Mouse (Mus musculus): ENCODE results near the gene Slc25a29.

Slc25a29 gene

GRCm38 (mm10) chr12:108834786-108835185, 897 bp downstream of the Slc25a29 start:
- intact Hi-C loops (cut with DNase I): loop anchor here (5.0 kb wide), 1 partner anchor 42 kb away; the partner anchor contains the start of gene Yy1

DNA sequence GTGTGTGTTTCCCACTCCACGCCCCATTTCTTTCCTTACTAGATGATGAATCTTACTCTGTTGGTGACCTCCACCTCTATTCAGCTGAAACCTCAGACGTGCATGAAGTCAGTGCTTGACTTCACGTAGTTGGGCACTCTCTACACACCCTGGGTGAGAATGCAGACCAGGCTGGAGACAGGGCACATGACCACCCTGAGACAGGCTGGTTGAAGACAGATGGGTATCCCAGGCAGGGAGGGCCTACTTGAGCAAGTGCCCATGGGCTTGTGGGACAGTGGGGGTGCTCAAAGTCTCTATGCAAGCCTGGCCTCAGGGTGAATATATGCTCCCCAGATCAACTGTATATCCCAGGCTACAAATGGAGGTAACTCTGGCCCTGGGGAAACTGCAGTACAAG, 1.3 kb downstream of the Slc25a29 start:
- intact Hi-C loops (cut with DNase I): loop anchor here (5.0 kb wide), 1 partner anchor 42 kb away; the partner anchor contains the start of gene Yy1

DNA sequence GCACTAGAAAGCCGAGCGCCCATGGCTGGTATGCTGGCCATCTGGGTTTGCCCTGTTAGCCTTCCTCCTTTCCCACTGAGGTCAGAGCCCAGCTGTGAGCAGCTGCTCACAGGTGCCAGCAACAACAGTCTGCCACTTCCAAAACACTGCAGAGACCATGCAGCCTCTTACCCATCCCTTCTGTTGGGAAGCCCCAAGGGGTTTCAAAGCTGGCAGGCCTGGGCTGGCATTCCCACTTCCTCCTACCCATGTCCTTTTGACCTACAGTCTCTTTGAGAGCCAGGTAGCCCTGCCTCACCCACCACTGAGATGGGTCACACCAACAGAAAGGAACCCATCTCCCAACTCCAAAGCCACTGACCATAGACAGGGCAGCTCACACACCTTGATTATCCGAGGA, 2.3 kb downstream of the Slc25a29 start:
- intact Hi-C loops (cut with DNase I): loop anchor here (5.0 kb wide), 1 partner anchor 41 kb away; the partner anchor contains the start of gene Yy1

DNA sequence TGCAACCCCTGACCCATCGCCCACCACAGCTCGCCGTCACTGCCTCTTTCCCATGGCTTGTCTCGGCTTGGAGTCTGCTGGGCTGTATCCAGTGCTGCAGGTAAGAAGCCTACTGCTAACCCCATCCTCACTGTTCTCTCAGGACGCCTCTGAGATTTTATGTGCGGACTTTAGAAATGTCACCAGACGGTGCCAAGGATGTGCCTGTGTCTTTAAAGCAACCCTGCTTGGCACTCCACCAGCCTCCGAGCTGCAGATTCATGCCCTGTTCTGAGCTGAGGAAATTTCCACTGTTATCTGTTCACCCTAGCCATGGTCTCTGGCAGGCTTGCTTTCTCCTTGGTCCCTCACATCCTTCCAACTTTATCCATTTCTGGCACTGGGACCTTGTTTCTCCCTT, 2.8 kb downstream of the Slc25a29 start:
- intact Hi-C loops (cut with DNase I): loop anchor here (5.0 kb wide), 1 partner anchor 41 kb away; the partner anchor contains the start of gene Yy1

DNA sequence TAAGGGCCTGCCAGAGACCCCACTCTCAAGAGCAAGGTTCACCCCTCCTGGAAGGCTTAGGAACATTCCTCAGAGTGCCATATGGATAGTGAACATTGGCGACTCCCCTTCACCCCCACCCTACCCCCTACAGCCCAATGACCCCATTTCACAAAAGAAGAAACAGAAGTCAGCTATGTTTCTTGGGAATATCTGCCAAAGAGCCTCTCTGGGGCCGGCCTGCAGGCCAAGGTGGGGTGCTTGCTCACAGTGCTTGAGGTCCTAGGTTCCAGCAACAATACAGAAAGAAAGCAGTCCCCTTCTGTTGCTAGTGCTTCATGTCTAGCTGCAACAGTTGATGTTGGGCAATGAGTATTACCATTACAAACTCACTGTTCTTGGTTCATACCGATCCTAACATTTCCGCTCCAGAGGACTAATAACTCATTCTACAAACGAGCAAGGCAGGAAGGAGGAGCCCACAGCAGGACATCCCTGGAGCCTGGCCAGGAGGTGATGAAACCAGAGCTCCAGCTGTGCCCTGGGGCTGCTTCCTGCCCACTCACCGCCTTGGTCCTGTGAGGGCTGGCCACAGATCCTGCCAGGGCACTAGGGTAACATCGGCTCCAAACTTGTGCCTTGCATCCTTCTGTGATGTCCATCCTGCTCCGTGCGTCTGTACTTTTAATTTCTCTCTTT, 3.6 kb downstream of the Slc25a29 start:
- intact Hi-C loops (cut with DNase I): loop anchor here (5.0 kb wide), 1 partner anchor 40 kb away; the partner anchor contains the start of gene Yy1

GRCm38 (mm10) chr12:108830358-108830757, 5.3 kb downstream of the Slc25a29 start:
- intact Hi-C loops (cut with DNase I): loop anchor here (5.0 kb wide), 1 partner anchor 38 kb away; the partner anchor contains the start of gene Yy1

- intact Hi-C loops (cut with DNase I): loop anchor here (5.0 kb wide), 1 partner anchor 37 kb away; the partner anchor contains the start of gene Yy1
These were observed 6.0 kb downstream of the Slc25a29 start for GRCm38 (mm10) chr12:108829636-108830035.

- intact Hi-C loops (cut with DNase I): no loop called here
These were observed 8.0 kb downstream of the Slc25a29 start for GRCm38 (mm10) chr12:108827641-108828040.

GRCm38 (mm10) chr12:108826958-108827535, 8.6 kb downstream of the Slc25a29 start:
- intact Hi-C loops (cut with DNase I): no loop called here

GRCm38 (mm10) chr12:108826282-108826957, 9.3 kb downstream of the Slc25a29 start:
- intact Hi-C loops (cut with DNase I): no loop called here

DNA sequence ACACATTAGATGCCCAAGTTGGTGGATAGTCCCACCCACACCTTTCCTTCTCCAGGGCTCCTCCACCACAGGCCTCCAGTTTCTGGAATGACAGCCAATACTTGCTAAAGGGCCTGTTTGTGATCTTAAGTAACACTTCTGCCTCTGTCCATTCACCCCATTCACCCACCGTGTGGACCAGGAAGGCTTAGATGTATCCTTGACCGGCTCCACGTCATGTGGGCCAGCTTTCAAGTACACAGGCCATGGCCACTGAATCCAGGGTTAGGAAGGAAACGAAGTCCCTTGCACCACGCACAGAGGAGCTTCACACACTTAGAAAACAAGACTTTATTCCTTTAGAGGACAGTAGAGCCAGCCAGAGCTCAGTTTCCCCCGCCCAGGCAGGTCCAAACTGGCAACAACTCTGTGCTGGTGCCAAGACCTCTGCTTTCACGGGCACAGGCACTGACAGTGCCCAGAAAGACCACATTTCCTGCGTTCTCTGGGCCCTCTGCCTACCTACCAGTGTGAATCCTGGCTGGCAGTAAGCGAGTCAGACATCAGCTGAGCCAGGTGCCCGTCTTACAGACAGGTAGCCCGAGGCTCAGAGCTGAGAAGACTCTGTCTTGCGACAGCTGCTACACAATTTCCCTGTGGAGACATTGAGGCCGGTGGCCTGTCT, 10.0 kb downstream of the Slc25a29 start:
- intact Hi-C loops (cut with DNase I): no loop called here

- intact Hi-C loops (cut with DNase I): no loop called here
These were observed 11.3 kb downstream of the Slc25a29 start for GRCm38 (mm10) chr12:108824225-108824874.

- intact Hi-C loops (cut with DNase I): no loop called here
These were observed 12.6 kb downstream of the Slc25a29 start for GRCm38 (mm10) chr12:108823036-108823435.

DNA sequence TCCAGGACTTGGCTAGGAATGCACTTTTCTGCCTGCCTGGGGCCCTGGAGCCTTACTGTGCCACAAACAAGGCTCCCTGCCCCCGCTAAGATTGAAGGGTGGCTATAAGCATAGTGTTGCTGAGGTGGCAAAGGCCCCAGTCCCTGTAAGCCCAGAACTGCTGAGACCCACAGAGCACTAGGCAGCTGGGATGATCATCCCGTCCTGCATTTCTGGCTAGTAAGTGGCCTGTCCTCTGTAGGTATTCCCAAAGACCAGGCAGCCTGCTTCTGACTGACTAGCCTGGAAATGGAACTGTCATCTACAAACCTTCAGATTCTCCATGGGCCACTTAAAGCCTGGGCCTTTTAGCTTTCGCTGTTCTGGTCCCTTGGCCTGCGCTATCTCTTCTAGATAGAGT, 15.2 kb downstream of the Slc25a29 start:
- intact Hi-C loops (cut with DNase I): no loop called here

DNA sequence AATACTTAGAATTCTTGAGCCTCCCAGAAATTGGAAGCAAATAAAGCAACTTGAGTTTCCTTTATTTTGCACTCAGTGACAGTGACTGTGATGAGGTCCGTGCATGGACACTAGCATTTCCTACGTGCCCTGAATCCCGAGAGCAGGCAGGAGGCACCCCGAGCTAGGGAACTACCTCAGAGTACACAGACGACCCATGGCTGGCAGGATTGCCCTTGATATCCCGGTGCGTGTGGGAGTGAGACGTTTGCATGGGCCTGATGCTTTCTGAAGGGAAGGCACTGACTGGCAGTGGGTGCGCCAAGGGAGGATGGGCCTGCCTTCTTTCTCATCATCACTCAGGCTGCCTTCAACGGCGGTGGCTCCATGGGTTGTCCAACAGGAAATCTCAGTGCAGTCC, 19.1 kb downstream of the Slc25a29 start:
- intact Hi-C loops (cut with DNase I): no loop called here

GRCm38 (mm10) chr12:108814470-108814869, 21.2 kb downstream of the Slc25a29 start:
- intact Hi-C loops (cut with DNase I): no loop called here

GRCm38 (mm10) chr12:108812463-108812862, 23.2 kb downstream of the Slc25a29 start:
- intact Hi-C loops (cut with DNase I): no loop called here

- intact Hi-C loops (cut with DNase I): loop anchor here (2.0 kb wide), 1 partner anchor 84 kb away; the partner anchor contains the start of gene Wars
These were observed 24.6 kb downstream of the Slc25a29 start for GRCm38 (mm10) chr12:108811133-108811532.

DNA sequence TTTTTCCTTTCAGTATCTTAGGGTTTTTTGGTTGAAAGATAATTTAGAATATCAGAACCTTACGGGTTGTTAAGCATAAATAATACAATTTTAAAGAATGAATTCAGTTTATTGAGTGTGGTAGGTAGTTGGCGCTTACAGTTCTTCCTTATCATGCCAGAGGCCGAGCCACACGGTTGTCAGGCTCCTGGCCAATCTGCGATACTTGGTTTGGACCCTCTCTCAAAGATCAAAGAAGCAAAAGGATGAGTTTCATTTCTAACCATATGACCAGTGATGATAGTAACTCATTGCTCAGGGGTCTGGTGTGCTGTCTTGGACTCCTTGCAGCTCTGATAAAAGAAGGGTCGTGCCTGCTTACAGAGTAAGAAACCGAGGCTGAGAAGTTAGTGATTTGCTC, 25.4 kb downstream of the Slc25a29 start:
- intact Hi-C loops (cut with DNase I): loop anchor here (2.0 kb wide), 1 partner anchor 84 kb away; the partner anchor contains the start of gene Wars

- intact Hi-C loops (cut with DNase I): loop anchor here (2.0 kb wide), 1 partner anchor 85 kb away; the partner anchor contains the start of gene Wars
These were observed 25.9 kb downstream of the Slc25a29 start for GRCm38 (mm10) chr12:108809771-108810170.

- intact Hi-C loops (cut with DNase I): no loop called here
These were observed 27.2 kb downstream of the Slc25a29 start for GRCm38 (mm10) chr12:108808465-108808864.

Measured in adrenal gland (tissue).